ENCODE assay signal across 9 mouse cellular contexts in the genomic region with DNA sequence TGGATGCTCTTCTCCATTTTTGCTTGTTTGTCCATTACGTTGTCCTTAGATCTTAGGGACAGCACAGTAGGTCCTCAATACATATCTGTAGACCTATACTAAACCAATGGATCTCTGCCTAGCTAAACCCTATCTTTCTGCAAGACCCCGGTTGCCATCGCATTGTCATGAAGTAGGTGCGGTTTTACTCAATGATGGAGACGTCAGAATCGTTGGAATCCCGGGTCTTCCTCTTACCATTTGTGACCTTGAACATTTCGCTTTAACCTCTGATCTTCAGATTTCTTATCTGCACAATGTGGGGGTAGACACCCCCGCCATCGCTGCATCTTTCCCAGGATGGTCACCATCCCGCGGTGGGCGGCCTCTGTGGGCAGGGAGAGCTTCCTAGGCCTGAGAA. TPM values are rescaled to one million over a fixed set of nuclear protein-coding genes. Genes with fewer than 3 reads are reported as not detected.
DNase-seq lines count a peak whose midpoint lies in the region; ATAC-seq and TF ChIP-seq lines count a peak whose summit lies in the region.
"Had no signal": no experiment of that assay in that cellular context is flagged by ENCODE, and none has a peak within 500 bp of the region (broad histone marks: within the 10 kb centered on the region; RNA-seq: fewer than 3 reads in every experiment).

No protein-coding gene starts in this region.

- no peak overlapping the region for H3K9ac ChIP-seq in kidney, embryonic 15.5 days
- no peak overlapping the region for H3K9ac ChIP-seq in embryonic facial prominence, embryonic 12.5 days
- H3K9ac ChIP-seq in hindbrain, postnatal 0 days (replicated peaks; ENCODE audit: low read length): peak overlapping the region; percentile 73
- peak overlapping the region; percentile 80 for H3K9ac ChIP-seq in midbrain, embryonic 15.5 days

- peaks cover 18% of the 10 kb centered on the region for H3K4me1 ChIP-seq in kidney, embryonic 15.5 days
- H3K4me1 ChIP-seq in embryonic facial prominence, embryonic 12.5 days: peaks cover 12% of the 10 kb centered on the region; the same call in 1 of the 2 replicates
- 0 out of 2 replicates have a peak, but pooled peaks cover 5% of the 10 kb centered on the region for H3K4me1 ChIP-seq in hindbrain, postnatal 0 days (ENCODE audit: insufficient read depth, low read length)
- peaks cover 25% of the 10 kb centered on the region for H3K4me1 ChIP-seq in midbrain, embryonic 15.5 days

- no peak for TF ChIP-seq CTCF in hindbrain, postnatal 0 days (IDR thresholded peaks at IDR 0.05; ENCODE audit: low read depth)

- WGBS in kidney, embryonic 15.5 days: 13% methylated on average over 13 of the region's 13 CpGs
- WGBS in embryonic facial prominence, embryonic 12.5 days: 11% methylated on average over 13 of the region's 13 CpGs
- WGBS in hindbrain, postnatal 0 days: 9% methylated on average over 13 of the region's 13 CpGs
- 11% methylated on average over 13 of the region's 13 CpGs for whole genome bisulfite sequencing in midbrain, embryonic 15.5 days

- ATAC-seq in kidney, embryonic 15.5 days (replicated peaks; ENCODE audit: low FRiP score): no peak
- ATAC-seq in embryonic facial prominence, embryonic 12.5 days (ENCODE audit: insufficient number of reproducible peaks, insufficient read depth, low FRiP score, low TSS enrichment): no peak
- no peak; the same call in none of the 2 replicates for ATAC-seq in hindbrain, postnatal 0 days
- peak; percentile 13; the same call in 1 of the 2 replicates for ATAC-seq in midbrain, embryonic 15.5 days (replicated peaks)
- ATAC-seq in cerebellum, adult (ENCODE audit: insufficient number of reproducible peaks, low FRiP score, low TSS enrichment): no peak

- no peaks in the 10 kb centered on the region for H3K9me3 ChIP-seq in kidney, embryonic 15.5 days (replicated peaks)
- no peaks in the 10 kb centered on the region for H3K9me3 ChIP-seq in embryonic facial prominence, embryonic 12.5 days
- no peaks in the 10 kb centered on the region for H3K9me3 ChIP-seq in hindbrain, postnatal 0 days (ENCODE audit: low read length)
- no peaks in the 10 kb centered on the region for H3K9me3 ChIP-seq in midbrain, embryonic 15.5 days

- peaks cover 95% of the 10 kb centered on the region for H3K27me3 ChIP-seq in kidney, embryonic 15.5 days
- H3K27me3 ChIP-seq in embryonic facial prominence, embryonic 12.5 days: peaks cover 73% of the 10 kb centered on the region
- peaks cover 8% of the 10 kb centered on the region; the same call in 1 of the 2 replicates for H3K27me3 ChIP-seq in hindbrain, postnatal 0 days (ENCODE audit: insufficient read depth, low read length)
- peaks cover 31% of the 10 kb centered on the region for H3K27me3 ChIP-seq in midbrain, embryonic 15.5 days (replicated peaks)

- H3K4me3 ChIP-seq in kidney, embryonic 15.5 days (replicated peaks): peak overlapping the region; percentile 61
- peak overlapping the region; percentile 51 for H3K4me3 ChIP-seq in embryonic facial prominence, embryonic 12.5 days
- peak overlapping the region; percentile 67 for H3K4me3 ChIP-seq in hindbrain, postnatal 0 days (ENCODE audit: low read length)
- H3K4me3 ChIP-seq in midbrain, embryonic 15.5 days: peak overlapping the region; percentile 66

- DNase-seq in kidney, adult 11 months: no peak
- peak; percentile 22 for DNase-seq in hindbrain, postnatal 0 days (ENCODE audit: low spot score)
- no peak for DNase-seq in urinary bladder, postnatal 25 days (ENCODE audit: low spot score)
- no peak for DNase-seq in cerebellum, adult 11 months

- H3K36me3 ChIP-seq in kidney, embryonic 15.5 days: no peaks in the 10 kb centered on the region
- H3K36me3 ChIP-seq in embryonic facial prominence, embryonic 12.5 days: no peaks in the 10 kb centered on the region
- no peaks in the 10 kb centered on the region for H3K36me3 ChIP-seq in hindbrain, postnatal 0 days (ENCODE audit: insufficient read depth, low read length)
- H3K36me3 ChIP-seq in midbrain, embryonic 15.5 days (replicated peaks): no peaks in the 10 kb centered on the region

- peak overlapping the region; percentile 100 for H3K4me2 ChIP-seq in kidney, embryonic 15.5 days
- peak overlapping the region; percentile 100 for H3K4me2 ChIP-seq in embryonic facial prominence, embryonic 12.5 days (replicated peaks)
- peak overlapping the region; percentile 91 for H3K4me2 ChIP-seq in hindbrain, postnatal 0 days (ENCODE audit: low read depth, low read length)
- H3K4me2 ChIP-seq in midbrain, embryonic 15.5 days: peak overlapping the region; percentile 77

- H3K27ac ChIP-seq in kidney, embryonic 15.5 days: no peak overlapping the region
- H3K27ac ChIP-seq in embryonic facial prominence, embryonic 12.5 days: no peak overlapping the region
- peak overlapping the region; percentile 85 for H3K27ac ChIP-seq in hindbrain, postnatal 0 days
- H3K27ac ChIP-seq in midbrain, embryonic 15.5 days: peak overlapping the region; percentile 87

RNA-seq across cellular contexts. Expression of a gene that starts 38.7 kb away (rescaled TPM):
- polyA plus RNA-seq in kidney, embryonic 15.5 days (2015; fragmentation: Nextera tagmentation; extraction: Ambion mirVana): 18.3 and 19.5 TPM in 2 replicates
- polyA plus RNA-seq in embryonic facial prominence, embryonic 12.5 days (2016; fragmentation: Nextera tagmentation; extraction: Ambion mirVana): 9.7 and 10.7 TPM in 2 replicates
- 9.8 and 14.0 TPM in 2 replicates for total RNA-seq in hindbrain, postnatal 0 days (2014; rRNA removed)
- 8.7 and 9.2 TPM in 2 replicates for polyA plus RNA-seq in hindbrain, postnatal 0 days (2015; fragmentation: Nextera tagmentation; extraction: Ambion mirVana)
- polyA plus RNA-seq in midbrain, embryonic 15.5 days (2015; fragmentation: Nextera tagmentation; extraction: Ambion mirVana): 8.9 and 10.2 TPM in 2 replicates

RNA-seq across cellular contexts. Expression of a gene that starts 57.5 kb away (rescaled TPM):
- not detected in 2 replicates for polyA plus RNA-seq in kidney, embryonic 15.5 days (2015; fragmentation: Nextera tagmentation; extraction: Ambion mirVana)
- not detected in 2 replicates for polyA plus RNA-seq in embryonic facial prominence, embryonic 12.5 days (2016; fragmentation: Nextera tagmentation; extraction: Ambion mirVana)
- total RNA-seq in hindbrain, postnatal 0 days (2014; rRNA removed): 17.4 and 20.0 TPM in 2 replicates
- 1.5 and 1.7 TPM in 2 replicates for polyA plus RNA-seq in hindbrain, postnatal 0 days (2015; fragmentation: Nextera tagmentation; extraction: Ambion mirVana)
- polyA plus RNA-seq in midbrain, embryonic 15.5 days (2015; fragmentation: Nextera tagmentation; extraction: Ambion mirVana): 2.6 and 2.8 TPM in 2 replicates
- polyA plus RNA-seq: Patski had no signal

Comparison
In these comparisons a context has a peak if more than half of its experiments do, and no peak if none do; other contexts are left out.
1. H3K27ac ChIP-seq: peak in hindbrain, postnatal 0 days (single experiment) and midbrain, embryonic 15.5 days (single experiment); none in kidney, embryonic 15.5 days (single experiment) and embryonic facial prominence, embryonic 12.5 days (single experiment).
2. H3K9ac ChIP-seq: peak in hindbrain, postnatal 0 days (single experiment) and midbrain, embryonic 15.5 days (single experiment); none in kidney, embryonic 15.5 days (single experiment) and embryonic facial prominence, embryonic 12.5 days (single experiment).
3. Peak in every context shown above with its lines, with median percentiles within 50 percentile points of each other: H3K4me2 ChIP-seq and H3K4me3 ChIP-seq.